ENCODE assay signal across 23 mouse cellular contexts in the genomic region with DNA sequence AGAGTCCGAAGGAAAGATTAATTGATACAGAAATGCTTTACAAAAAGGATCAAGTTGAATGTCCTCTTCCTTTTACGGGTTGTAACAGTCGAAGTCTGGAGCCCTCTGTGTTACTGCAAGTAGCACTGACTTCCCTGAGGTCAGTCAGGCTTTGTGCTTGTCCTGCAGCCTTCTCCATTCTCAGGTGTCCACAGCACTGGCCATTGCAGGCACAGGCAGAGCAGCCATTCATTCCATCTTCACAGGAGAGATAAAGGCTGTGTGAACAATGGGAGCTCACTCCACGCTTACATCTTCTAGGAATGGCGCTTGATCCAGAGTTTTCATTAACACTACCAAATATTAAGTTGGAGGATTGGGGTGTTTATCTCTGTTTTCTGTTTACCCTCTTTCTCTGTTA.
DNase-seq lines count a peak whose midpoint lies in the region; ATAC-seq and TF ChIP-seq lines count a peak whose summit lies in the region.
"Had no signal": no experiment of that assay in that cellular context is flagged by ENCODE, and none has a peak within 500 bp of the region (broad histone marks: within the 10 kb centered on the region; RNA-seq: fewer than 3 reads in every experiment).

No protein-coding gene starts in this region.

- no peaks in the 10 kb centered on the region for H3K9me3 ChIP-seq in hindbrain, embryonic 11.5 days (ENCODE audit: control insufficient read depth, low read length)
- no peaks in the 10 kb centered on the region for H3K9me3 ChIP-seq in hindbrain, postnatal 0 days (ENCODE audit: low read length)
- no peaks in the 10 kb centered on the region for H3K9me3 ChIP-seq in embryonic facial prominence, embryonic 10.5 days
- no peaks in the 10 kb centered on the region for H3K9me3 ChIP-seq in embryonic facial prominence, embryonic 13.5 days
- H3K9me3 ChIP-seq in neural tube, embryonic 15.5 days (replicated peaks): no peaks in the 10 kb centered on the region
- H3K9me3 ChIP-seq: hindbrain, embryonic 13.5 days; kidney, embryonic 15.5 days; liver, embryonic 13.5 days; lung, embryonic 15.5 days had no signal

- H3K4me3 ChIP-seq in heart, adult 2 months: no peak overlapping the region
- no peak overlapping the region for H3K4me3 ChIP-seq in hindbrain, embryonic 11.5 days (ENCODE audit: low read depth, low read length)
- H3K4me3 ChIP-seq in hindbrain, postnatal 0 days (ENCODE audit: low read length): no peak overlapping the region
- H3K4me3 ChIP-seq in embryonic facial prominence, embryonic 10.5 days: no peak overlapping the region
- no peak overlapping the region for H3K4me3 ChIP-seq in embryonic facial prominence, embryonic 13.5 days
- H3K4me3 ChIP-seq in neural tube, embryonic 15.5 days (replicated peaks): no peak overlapping the region
- H3K4me3 ChIP-seq: erythroblast, embryonic 14.5 days; hindbrain, embryonic 13.5 days; kidney, embryonic 15.5 days; liver, embryonic 13.5 days; lung, embryonic 15.5 days had no signal

- H3K9ac ChIP-seq in heart, adult 2 months (ENCODE audit: low read depth, low read length): no peak overlapping the region
- no peak overlapping the region for H3K9ac ChIP-seq in hindbrain, embryonic 11.5 days (ENCODE audit: low read depth, low read length)
- H3K9ac ChIP-seq in hindbrain, postnatal 0 days (replicated peaks; ENCODE audit: low read length): no peak overlapping the region
- no peak overlapping the region for H3K9ac ChIP-seq in embryonic facial prominence, embryonic 13.5 days
- H3K9ac ChIP-seq in neural tube, embryonic 15.5 days (replicated peaks): no peak overlapping the region
- H3K9ac ChIP-seq: hindbrain, embryonic 13.5 days; kidney, embryonic 15.5 days; liver, embryonic 13.5 days; lung, embryonic 15.5 days had no signal

- intact Hi-C loops in heart, adult 2 months (cut with DNase I): no loop called here

- peaks cover 5% of the 10 kb centered on the region for H3K4me1 ChIP-seq in heart, adult 2 months (ENCODE audit: control insufficient read depth, insufficient read depth, low read length)
- H3K4me1 ChIP-seq in hindbrain, embryonic 11.5 days (replicated peaks; ENCODE audit: control insufficient read depth, insufficient read depth, low read length): 0 out of 2 replicates have a peak, but pooled peaks cover 4% of the 10 kb centered on the region
- H3K4me1 ChIP-seq in hindbrain, postnatal 0 days (ENCODE audit: insufficient read depth, low read length): peaks cover 3% of the 10 kb centered on the region; the same call in 1 of the 2 replicates
- peaks cover 41% of the 10 kb centered on the region for H3K4me1 ChIP-seq in embryonic facial prominence, embryonic 10.5 days
- peaks cover 26% of the 10 kb centered on the region for H3K4me1 ChIP-seq in embryonic facial prominence, embryonic 13.5 days
- H3K4me1 ChIP-seq in neural tube, embryonic 15.5 days: peaks cover 3% of the 10 kb centered on the region; the same call in 1 of the 2 replicates

- peak; percentile 4 for DNase-seq in heart, adult 11 months
- DNase-seq in heart, adult 2 months: no peak
- peak; percentile 24 for DNase-seq in hindbrain, embryonic 11.5 days (ENCODE audit: low spot score)
- DNase-seq in hindbrain, postnatal 0 days (ENCODE audit: low spot score): no peak
- no peak for DNase-seq in embryonic facial prominence, embryonic 10.5 days (ENCODE audit: low spot score)
- no peak for DNase-seq in spleen, postnatal 10 days (ENCODE audit: low spot score in 2 of 2)
- DNase-seq: adrenal gland, postnatal 25 days; B cell, adult 2 months; cerebellum, adult 11 months; cerebellum, postnatal 14 days; gastrocnemius, postnatal 10 days; kidney, postnatal 4 days; liver, embryonic 13.5 days; lung, postnatal 4 days; right cerebral cortex, postnatal 4 days; thymus, postnatal 25 days had no signal

- 89% methylated on average over 5 of the region's 5 CpGs for WGBS in heart, adult 2 months
- WGBS in hindbrain, embryonic 11.5 days: 35% methylated on average over 5 of the region's 5 CpGs
- WGBS in hindbrain, postnatal 0 days: 39% methylated on average over 5 of the region's 5 CpGs
- 72% methylated on average over 5 of the region's 5 CpGs for WGBS in embryonic facial prominence, embryonic 10.5 days
- WGBS in embryonic facial prominence, embryonic 13.5 days: 71% methylated on average over 5 of the region's 5 CpGs
- WGBS in neural tube, embryonic 15.5 days: 48% methylated on average over 5 of the region's 5 CpGs

- peak; percentile 68 for ATAC-seq in hindbrain, embryonic 11.5 days (ENCODE audit: low FRiP score)
- ATAC-seq in hindbrain, postnatal 0 days: no peak
- no peak for ATAC-seq in embryonic facial prominence, embryonic 13.5 days (ENCODE audit: insufficient number of reproducible peaks, insufficient read depth, low FRiP score, low TSS enrichment, low read depth)
- no peak for ATAC-seq in neural tube, embryonic 15.5 days (ENCODE audit: low FRiP score)
- ATAC-seq: intestine, embryonic 16.5 days had no signal

- TF ChIP-seq EP300 in heart, adult 2 months (IDR thresholded peaks at IDR 0.05; ENCODE audit: insufficient read depth, low read depth, low read length): no peak

- no peak overlapping the region for H3K4me2 ChIP-seq in hindbrain, embryonic 11.5 days (replicated peaks; ENCODE audit: low read depth, low read length)
- H3K4me2 ChIP-seq in hindbrain, postnatal 0 days (ENCODE audit: low read depth, low read length): no peak overlapping the region
- H3K4me2 ChIP-seq in embryonic facial prominence, embryonic 13.5 days: no peak overlapping the region
- no peak overlapping the region for H3K4me2 ChIP-seq in neural tube, embryonic 15.5 days
- H3K4me2 ChIP-seq: hindbrain, embryonic 13.5 days; kidney, embryonic 15.5 days; liver, embryonic 13.5 days had no signal

- H3K27me3 ChIP-seq in heart, adult 2 months (ENCODE audit: control insufficient read depth, insufficient read depth, low read length): no peaks in the 10 kb centered on the region; the same call in 1 of the 2 replicates
- no peaks in the 10 kb centered on the region for H3K27me3 ChIP-seq in hindbrain, embryonic 11.5 days (ENCODE audit: control insufficient read depth, insufficient read depth, low read length)
- H3K27me3 ChIP-seq in hindbrain, postnatal 0 days (ENCODE audit: insufficient read depth, low read length): no peaks in the 10 kb centered on the region
- no peaks in the 10 kb centered on the region for H3K27me3 ChIP-seq in embryonic facial prominence, embryonic 10.5 days (replicated peaks; ENCODE audit: low read depth, poor library complexity, severe bottlenecking)
- no peaks in the 10 kb centered on the region for H3K27me3 ChIP-seq in embryonic facial prominence, embryonic 13.5 days
- H3K27me3 ChIP-seq in neural tube, embryonic 15.5 days (replicated peaks): no peaks in the 10 kb centered on the region
- H3K27me3 ChIP-seq: hindbrain, embryonic 13.5 days; kidney, embryonic 15.5 days; liver, embryonic 13.5 days; lung, embryonic 15.5 days had no signal

- no peak for TF ChIP-seq CTCF in heart, adult 2 months (IDR thresholded peaks at IDR 0.05)
- TF ChIP-seq CTCF in hindbrain, postnatal 0 days (IDR thresholded peaks at IDR 0.05; ENCODE audit: low read depth): no peak

- H3K36me3 ChIP-seq in heart, adult 2 months (ENCODE audit: control insufficient read depth, insufficient read depth, low read length): no peaks in the 10 kb centered on the region
- no peaks in the 10 kb centered on the region for H3K36me3 ChIP-seq in hindbrain, embryonic 11.5 days (ENCODE audit: control insufficient read depth, insufficient read depth, low read length)
- H3K36me3 ChIP-seq in hindbrain, postnatal 0 days (ENCODE audit: insufficient read depth, low read length): no peaks in the 10 kb centered on the region
- H3K36me3 ChIP-seq in embryonic facial prominence, embryonic 10.5 days (replicated peaks): peaks cover 7% of the 10 kb centered on the region
- no peaks in the 10 kb centered on the region for H3K36me3 ChIP-seq in embryonic facial prominence, embryonic 13.5 days
- H3K36me3 ChIP-seq in neural tube, embryonic 15.5 days: peaks cover 8% of the 10 kb centered on the region; the same call in 1 of the 2 replicates
- H3K36me3 ChIP-seq: lung, embryonic 15.5 days had no signal

- H3K27ac ChIP-seq in heart, adult 2 months: no peak overlapping the region
- H3K27ac ChIP-seq in hindbrain, embryonic 11.5 days (ENCODE audit: low read depth, low read length): peak overlapping the region; percentile 37; the same call in 1 of the 2 replicates
- H3K27ac ChIP-seq in hindbrain, postnatal 0 days: no peak overlapping the region
- H3K27ac ChIP-seq in embryonic facial prominence, embryonic 10.5 days (replicated peaks): peak overlapping the region; percentile 80
- H3K27ac ChIP-seq in embryonic facial prominence, embryonic 13.5 days: peak overlapping the region; percentile 39
- H3K27ac ChIP-seq in neural tube, embryonic 15.5 days (replicated peaks): no peak overlapping the region
- H3K27ac ChIP-seq: hindbrain, embryonic 13.5 days; kidney, embryonic 15.5 days; liver, embryonic 13.5 days; lung, embryonic 15.5 days had no signal

- no peak for TF ChIP-seq POLR2A in heart, adult 2 months (IDR thresholded peaks at IDR 0.05; ENCODE audit: insufficient read depth, low read depth, low read length)

- H3K79me2 ChIP-seq in heart, adult 2 months (replicated peaks; ENCODE audit: control insufficient read depth, insufficient read depth, low read length): no peaks in the 10 kb centered on the region

Comparison
In these comparisons a context has a peak if more than half of its experiments do, and no peak if none do; other contexts are left out.
1. DNase-seq: peak in heart, adult 11 months (single experiment) and hindbrain, embryonic 11.5 days (single experiment); none in heart, adult 2 months (0 of 2), hindbrain, postnatal 0 days (single experiment), embryonic facial prominence, embryonic 10.5 days (single experiment) and spleen, postnatal 10 days (0 of 2).
2. H3K27ac ChIP-seq: peak in hindbrain, embryonic 11.5 days (single experiment), embryonic facial prominence, embryonic 10.5 days (single experiment) and embryonic facial prominence, embryonic 13.5 days (single experiment); none in heart, adult 2 months (single experiment), hindbrain, postnatal 0 days (single experiment) and neural tube, embryonic 15.5 days (single experiment).